Mouse (Mus musculus) cerebellum, postnatal 10 days (tissue): Measurements from ENCODE around the gene Hes3.

ENCODE experiments used
- DNase-seq, 2 experiments: peaks; one replicate each; pipeline ENCODE4 v3.0.0; 2021; ENCODE audit warnings: mixed read lengths in 2 of 2

Gene Hes3

GRCm38 (mm10) chr4:152277916-152278315 is 13.5 kb downstream of the Hes3 start:
- DNase-seq = peak in 1 of 2 experiments; percentile 21

- peak; percentile 76 to 82 for DNase-seq
Observed at GRCm38 (mm10) chr4:152276389-152277347, 14.8 kb downstream of the Hes3 start.

- DNase-seq = peak; percentile 39 to 42
Observed at GRCm38 (mm10) chr4:152274681-152275131, 16.8 kb downstream of the Hes3 start.

- peak; percentile 44 to 67 for DNase-seq
Observed at GRCm38 (mm10) chr4:152273621-152274236, 17.7 kb downstream of the Hes3 start, which contains the start of gene Gpr153. Gene Gpr153 (plus strand): TSS chr4:152274232.

- DNase-seq = no peak
Observed at GRCm38 (mm10) chr4:152273191-152273590, 18.3 kb downstream of the Hes3 start.

- DNase-seq = peak; percentile 63 to 67
Observed at GRCm38 (mm10) chr4:152272449-152273049, 18.9 kb downstream of the Hes3 start.

GRCm38 (mm10) chr4:152272006-152272405 is 19.5 kb downstream of the Hes3 start:
- no peak for DNase-seq

- no peak for DNase-seq
Observed at GRCm38 (mm10) chr4:152271334-152271733, 20.1 kb downstream of the Hes3 start.

- peak; percentile 51 to 67 for DNase-seq
Observed at GRCm38 (mm10) chr4:152270599-152270998, 20.9 kb downstream of the Hes3 start.

- DNase-seq = no peak
Observed at GRCm38 (mm10) chr4:152269967-152270366, 21.5 kb downstream of the Hes3 start.

- peak; percentile 83 to 91 for DNase-seq
Observed at GRCm38 (mm10) chr4:152267748-152268369, 23.6 kb downstream of the Hes3 start.

- DNase-seq = peak; percentile 86 to 92
Observed at GRCm38 (mm10) chr4:152266236-152266895, 25.1 kb downstream of the Hes3 start.

- DNase-seq = no peak
Observed at GRCm38 (mm10) chr4:152265791-152266190, 25.7 kb downstream of the Hes3 start.

GRCm38 (mm10) chr4:152264867-152265568 is 26.4 kb downstream of the Hes3 start:
- peak; percentile 51 to 58 for DNase-seq

GRCm38 (mm10) chr4:152264177-152264530 is 27.3 kb downstream of the Hes3 start:
- DNase-seq = peak; percentile 47 to 64

GRCm38 (mm10) chr4:152263512-152264176 is 27.8 kb downstream of the Hes3 start:
- DNase-seq = peak; percentile 42 to 48

- no peak for DNase-seq
Observed at GRCm38 (mm10) chr4:152263089-152263488, 28.4 kb downstream of the Hes3 start.

GRCm38 (mm10) chr4:152262187-152262586 is 29.3 kb downstream of the Hes3 start:
- peak in 1 of 2 experiments; percentile 28 for DNase-seq

- no peak for DNase-seq
Observed at GRCm38 (mm10) chr4:152260451-152260850, 31.0 kb downstream of the Hes3 start.

- DNase-seq = peak; percentile 77 to 83
Observed at GRCm38 (mm10) chr4:152257070-152257469, 34.4 kb downstream of the Hes3 start.
